Mouse (Mus musculus) forebrain, postnatal 0 days (tissue): Measurements from ENCODE around the gene Apol7a. TPM values are rescaled to one million over a fixed set of nuclear protein-coding genes. Genes with fewer than 3 reads are reported as not detected.
"Not testable (repeated sequence)": the region's sequence is repeated elsewhere in the genome, so short reads cannot be mapped to it uniquely, and the experiment has no call there.

Experiments
- ATAC-seq: fragments of 200-750 bp; cut with Nextera tagmentation; 2 replicates; pipeline ENCODE4 v1.8.0; 2017; ENCODE audit warnings: mild to moderate bottlenecking, moderate library complexity
- DNase-seq: peaks from one replicate; pipeline ENCODE4 v3.0.0-alpha.2; 2015
- H3K27ac ChIP-seq: fragments of 300-500 bp; sonication (generic); 2 replicates; pipeline ENCODE4 v1.5.1; 2014; ENCODE audit warnings: low read depth, mild to moderate bottlenecking, antibody characterized with exemption, low read length, moderate library complexity, mixed read lengths
- H3K27me3 ChIP-seq: fragments of 300-500 bp; sonication (generic); 2 replicates; pipeline ENCODE4 v1.6.1; 2014; ENCODE audit warnings: mild to moderate bottlenecking, low read length, mixed read lengths; ENCODE audit not compliant: insufficient read depth
- H3K36me3 ChIP-seq: fragments of 300-500 bp; sonication (generic); 2 replicates; pipeline ENCODE4 v1.6.1; 2014; ENCODE audit warnings: mild to moderate bottlenecking, moderate library complexity; ENCODE audit not compliant: insufficient read depth
- H3K4me1 ChIP-seq: fragments of 300-500 bp; sonication (generic); 2 replicates; pipeline ENCODE4 v1.6.1; 2014; ENCODE audit warnings: antibody characterized with exemption; ENCODE audit not compliant: insufficient read depth
- H3K4me2 ChIP-seq: fragments of 300-500 bp; sonication (generic); 2 replicates; pipeline ENCODE4 v1.6.1; 2014; ENCODE audit warnings: low read depth, mild to moderate bottlenecking, moderate library complexity
- H3K4me3 ChIP-seq: fragments of 300-500 bp; sonication (generic); 2 replicates; pipeline ENCODE4 v1.5.1; 2014; ENCODE audit warnings: low read depth, low read length, mixed read lengths
- H3K9ac ChIP-seq: fragments of 300-500 bp; sonication (generic); 2 replicates; pipeline ENCODE4 v1.6.1; 2014; ENCODE audit warnings: mild to moderate bottlenecking
- H3K9me3 ChIP-seq: fragments of 300-500 bp; sonication (generic); 2 replicates; pipeline ENCODE4 v1.6.1; 2016; ENCODE audit warnings: low read length
- CTCF ChIP-seq: sonication (generic); IDR thresholded peaks from 2 replicates; pipeline ENCODE4 v1.5.1; 2016; ENCODE audit warnings: antibody characterized with exemption, control low read depth, low read depth
- WGBS: fragments of 180-500 bp; shearing (Covaris S2); extraction: QIAGEN DNeasy Blood & Tissue Kit; methylation state at CpG from one replicate; pipeline ENCODE4 v1.1.7; 2014; 5-methylcytosine and 5-hydroxymethylcytosine counted together
- polyA plus RNA-seq: library from polyadenylated mRNA; unstranded; fragments of >200 nt; fragmentation: Nextera tagmentation; extraction: Ambion mirVana; gene quantifications from 2 replicates; pipeline ENCODE4 v1.2.1, GENCODE M21; 2015
- total RNA-seq: library from RNA; depleted of rRNA; stranded (reverse); fragments of >200 nt; gene quantifications from 2 replicates; pipeline ENCODE4 v1.2.3, GENCODE M21; 2014; rRNA removed

Apol7a gene
- total RNA-seq, result not detected in 2 replicates
- not detected in 2 replicates for polyA plus RNA-seq

DNA sequence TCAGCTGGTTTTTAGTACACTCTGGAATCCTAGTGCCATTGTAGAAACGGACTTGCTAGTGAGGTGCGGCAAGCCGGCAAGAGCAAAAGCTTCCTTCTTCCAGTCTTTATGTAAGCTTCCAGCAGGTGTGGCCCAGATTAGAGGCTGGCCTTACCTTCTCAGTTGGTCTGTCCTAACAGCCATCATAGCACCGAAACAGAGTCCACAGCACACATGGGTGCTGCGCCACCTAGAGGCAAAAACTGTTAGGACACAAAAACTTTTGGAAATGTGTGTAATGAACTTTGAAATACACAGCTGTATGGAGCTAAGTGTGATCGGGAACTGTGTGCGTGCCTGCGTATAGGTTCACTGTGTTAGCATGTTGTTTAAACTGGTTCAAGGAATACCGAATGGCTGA, at the start of gene Apol7a:
Gene Apol7a (minus strand): TSS at position 84 of the 400 bp plus-strand sequence.
- ATAC-seq, result not testable (repeated sequence)

DNA sequence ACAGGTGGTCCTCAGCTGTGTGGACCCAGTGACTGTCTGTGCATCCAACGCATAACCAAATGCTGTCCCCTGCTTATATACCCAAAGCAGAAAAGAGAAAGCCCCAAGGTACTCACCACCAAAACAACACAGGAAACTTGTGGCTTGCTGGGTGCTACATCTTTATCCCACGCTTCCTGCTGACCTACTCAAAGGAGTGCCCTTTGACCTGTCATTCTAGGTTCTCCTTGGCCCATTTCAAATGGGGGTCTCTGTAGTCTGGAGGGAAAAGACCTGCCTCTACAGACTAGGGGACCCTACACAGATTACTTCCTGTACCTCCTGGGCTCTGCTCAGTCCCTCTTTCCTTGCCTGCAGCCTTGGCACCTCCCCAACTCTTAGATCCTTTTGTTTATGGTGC, 48.5 kb upstream of the Apol7a start, which contains the start of gene Apol7b:
Gene Apol7b (minus strand): TSS at position 101 of the 400 bp plus-strand sequence.
- not testable (repeated sequence) for H3K27ac ChIP-seq, H3K36me3 ChIP-seq, H3K4me2 ChIP-seq, H3K9ac ChIP-seq, H3K9me3 ChIP-seq, H3K27me3 ChIP-seq, H3K4me3 ChIP-seq, DNase-seq, ATAC-seq, H3K4me1 ChIP-seq
- WGBS, result 89% methylated on average over 2 of the region's 2 CpGs

More for the DNA sequence above, at the start of gene Apol7a:
- H3K27me3 ChIP-seq, H3K4me1 ChIP-seq, H3K36me3 ChIP-seq, H3K9me3 ChIP-seq, H3K4me2 ChIP-seq, H3K9ac ChIP-seq, H3K27ac ChIP-seq, H3K4me3 ChIP-seq: not testable (repeated sequence)
- WGBS, result 59% methylated on average over 9 of the region's 9 CpGs
- peak; percentile 48 for TF ChIP-seq CTCF
- peak; percentile 20 for DNase-seq

DNA sequence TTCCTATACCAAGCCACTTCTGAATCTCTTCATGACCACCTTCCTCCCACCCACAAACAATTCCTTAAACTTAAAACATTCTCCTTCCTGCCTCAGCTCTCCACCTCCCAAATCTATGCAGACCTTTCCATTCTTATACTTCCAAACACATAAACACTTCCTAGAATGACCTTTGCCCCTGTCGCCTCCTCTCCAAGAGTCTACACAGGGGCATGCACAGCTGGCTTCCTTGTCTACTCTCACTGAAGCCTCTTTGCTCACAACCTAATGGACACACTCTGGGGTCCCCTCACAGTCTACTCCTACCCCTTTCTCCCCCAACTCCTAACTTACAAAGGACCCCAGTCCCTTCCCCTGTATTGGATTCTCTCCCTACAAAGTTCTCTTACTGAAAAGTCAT, 46.8 kb upstream of the Apol7a start:
- not testable (repeated sequence) for H3K4me1 ChIP-seq, H3K27ac ChIP-seq, H3K27me3 ChIP-seq, ATAC-seq, H3K4me2 ChIP-seq, H3K4me3 ChIP-seq, H3K36me3 ChIP-seq, H3K9me3 ChIP-seq, H3K9ac ChIP-seq, DNase-seq
- WGBS, result 100% methylated on average over 1 of the region's 1 CpGs

GRCm38 (mm10) chr15:77444746-77445145, 45.8 kb upstream of the Apol7a start:
- not testable (repeated sequence) for H3K4me2 ChIP-seq, H3K9me3 ChIP-seq, H3K4me3 ChIP-seq, H3K36me3 ChIP-seq, H3K27ac ChIP-seq, H3K27me3 ChIP-seq, H3K9ac ChIP-seq, H3K4me1 ChIP-seq
- ATAC-seq (peak; percentile 77), DNase-seq (peak; percentile 76)
- 44% methylated on average over 8 of the region's 8 CpGs for WGBS

DNA sequence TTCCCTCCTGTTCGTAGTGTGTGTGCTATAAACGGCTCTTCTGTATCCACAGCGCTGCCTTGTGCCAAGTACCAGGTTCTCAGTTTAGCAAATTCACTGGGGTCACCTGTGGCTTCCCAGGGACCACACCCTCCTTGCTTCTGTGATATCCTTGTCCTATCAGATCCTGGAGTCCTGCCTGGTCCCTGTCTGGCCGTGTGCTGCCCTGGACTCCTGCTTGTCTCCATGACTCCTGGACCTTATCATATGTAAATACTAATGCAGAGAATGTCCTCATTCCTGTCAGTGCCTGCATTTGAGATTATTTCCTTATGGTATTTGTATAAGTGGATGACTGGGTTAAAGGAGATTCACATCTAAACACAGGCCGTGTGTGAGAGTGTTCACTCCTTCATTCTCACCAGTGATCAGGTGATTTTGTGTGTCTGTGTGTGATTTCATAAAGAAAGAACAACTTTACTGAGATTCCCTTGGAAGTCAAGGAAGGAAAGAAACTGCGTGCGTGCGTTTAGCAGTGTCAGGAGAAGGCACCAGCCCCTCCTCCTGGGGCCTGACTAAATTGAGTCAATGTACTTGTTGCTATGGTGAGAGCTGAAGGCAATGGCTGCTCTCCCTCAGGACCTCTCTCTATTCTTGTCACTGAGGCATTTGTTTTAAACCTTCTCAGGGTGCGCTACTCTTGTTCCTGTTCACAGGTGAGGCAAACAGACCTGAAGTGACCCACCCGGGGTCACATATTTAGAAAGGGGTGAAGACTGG, 30.0 kb upstream of the Apol7a start:
- not testable (repeated sequence) for H3K27ac ChIP-seq, H3K4me1 ChIP-seq, H3K27me3 ChIP-seq, H3K36me3 ChIP-seq, H3K4me2 ChIP-seq, H3K9me3 ChIP-seq, DNase-seq, H3K9ac ChIP-seq, H3K4me3 ChIP-seq
- peak; percentile 56; the same call in 1 of the 2 replicates for ATAC-seq
- WGBS, result 75% methylated on average over 8 of the region's 10 CpGs

- not testable (repeated sequence) for H3K9ac ChIP-seq, H3K9me3 ChIP-seq, DNase-seq, H3K27me3 ChIP-seq, H3K4me3 ChIP-seq, H3K4me2 ChIP-seq, H3K4me1 ChIP-seq, H3K36me3 ChIP-seq, ATAC-seq, H3K27ac ChIP-seq
- 78% methylated on average over 3 of the region's 7 CpGs for WGBS
Measured at GRCm38 (mm10) chr15:77422925-77423324, 24.0 kb upstream of the Apol7a start.

DNA sequence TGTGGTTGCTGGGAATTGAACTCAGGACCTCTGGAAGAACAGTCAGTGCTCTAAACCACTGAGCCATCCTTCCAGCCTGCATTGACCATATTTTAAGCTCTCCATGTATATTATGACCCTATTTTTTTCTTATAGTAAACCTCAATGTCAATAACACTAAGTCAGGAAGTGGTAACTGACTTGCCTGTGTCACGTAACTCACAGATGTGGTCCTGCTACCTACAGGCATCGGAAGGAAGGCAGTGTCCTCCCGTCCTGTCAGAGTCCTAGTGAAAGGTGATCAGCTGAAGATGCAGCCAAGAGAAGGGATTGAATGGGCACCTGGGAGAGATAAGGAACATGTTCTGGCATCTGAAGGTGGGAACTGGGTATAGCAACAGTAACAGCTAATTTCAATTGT, 20.7 kb upstream of the Apol7a start:
- not testable (repeated sequence) for H3K36me3 ChIP-seq, H3K4me3 ChIP-seq, ATAC-seq, H3K27me3 ChIP-seq, H3K9me3 ChIP-seq, H3K4me2 ChIP-seq, H3K9ac ChIP-seq, DNase-seq, H3K4me1 ChIP-seq, H3K27ac ChIP-seq
- no CpG with 5 or more reads among the region's 3 CpGs for WGBS

GRCm38 (mm10) chr15:77416655-77417333, 17.9 kb upstream of the Apol7a start:
- not testable (repeated sequence) for H3K4me3 ChIP-seq, H3K27ac ChIP-seq, H3K9me3 ChIP-seq, H3K27me3 ChIP-seq, H3K4me2 ChIP-seq, DNase-seq, H3K36me3 ChIP-seq, H3K4me1 ChIP-seq, H3K9ac ChIP-seq
- WGBS, result 33% methylated on average over 2 of the region's 10 CpGs
- ATAC-seq, result peak; percentile 77

- H3K27ac ChIP-seq, H3K27me3 ChIP-seq, H3K9me3 ChIP-seq, DNase-seq, ATAC-seq, H3K4me2 ChIP-seq, H3K9ac ChIP-seq, H3K4me3 ChIP-seq, H3K4me1 ChIP-seq, H3K36me3 ChIP-seq: not testable (repeated sequence)
- 78% methylated on average over 2 of the region's 2 CpGs for WGBS
Measured at GRCm38 (mm10) chr15:77415653-77416052, 16.7 kb upstream of the Apol7a start.
